Mouse (Mus musculus) stomach, embryonic 16.5 days (tissue): ENCODE measurements at regions not wholly inside any gene's neighbourhood (a gene's known extent, or its start where the extent isn't known, plus 50 kb on each side); places are given as distances from the start of the nearest gene placed in this dataset.

Experiments
- ATAC-seq: fragments of 200-750 bp; cut with Nextera tagmentation; 2 replicates; pipeline ENCODE4 v1.8.0; 2017; ENCODE audit warnings: moderate number of reproducible peaks, moderate TSS enrichment; ENCODE audit not compliant: insufficient read depth, low FRiP score
- H3K27ac ChIP-seq: fragments of 300-500 bp; sonication (generic); 2 replicates; pipeline ENCODE4 v1.5.1; 2014; ENCODE audit warnings: low read length
- H3K27me3 ChIP-seq: fragments of 300-500 bp; sonication (generic); 2 replicates; pipeline ENCODE4 v1.6.1; 2014; ENCODE audit warnings: low read length, control low read depth, mixed read lengths; ENCODE audit not compliant: control insufficient read depth, insufficient read depth
- H3K36me3 ChIP-seq: fragments of 300-500 bp; sonication (generic); 2 replicates; pipeline ENCODE4 v1.6.1; 2014; ENCODE audit warnings: low read length; ENCODE audit not compliant: control insufficient read depth, insufficient read depth
- H3K4me1 ChIP-seq: fragments of 300-500 bp; sonication (generic); 2 replicates; pipeline ENCODE4 v1.6.1; 2014; ENCODE audit warnings: low read length, control low read depth, mixed read lengths; ENCODE audit not compliant: control insufficient read depth, insufficient read depth
- H3K4me2 ChIP-seq: fragments of 300-500 bp; sonication (generic); 2 replicates; pipeline ENCODE4 v1.6.1; 2014; ENCODE audit warnings: low read depth, low read length, mixed read lengths
- H3K4me3 ChIP-seq: fragments of 300-500 bp; sonication (generic); replicated peaks from 2 replicates; pipeline ENCODE4 v1.5.1; 2014; ENCODE audit warnings: mild to moderate bottlenecking, low read length
- H3K9ac ChIP-seq: fragments of 300-500 bp; sonication (generic); 2 replicates; pipeline ENCODE4 v1.6.1; 2014; ENCODE audit warnings: low read length
- H3K9me3 ChIP-seq: fragments of 300-500 bp; sonication (generic); replicated peaks from 2 replicates; pipeline ENCODE4 v1.6.1; 2016; ENCODE audit warnings: low read length, control low read depth; ENCODE audit not compliant: control insufficient read depth
- WGBS: fragments of 180-500 bp; shearing (Covaris S2); extraction: QIAGEN DNeasy Blood & Tissue Kit; methylation state at CpG from one replicate; pipeline ENCODE4 v1.1.7; 2014; 5-methylcytosine and 5-hydroxymethylcytosine counted together

GRCm38 (mm10) chr9:68591023-68591422 lies 62.6 kb upstream of the Rora start:
- WGBS: 89% methylated on average over 8 of the region's 8 CpGs
- Histone ChIP-seq H3K4me1 (no peaks in the 10 kb centered on the region), H3K27me3 (no peaks in the 10 kb centered on the region), H3K9me3 (no peaks in the 10 kb centered on the region), H3K9ac (no peak overlapping the region), H3K27ac (no peak overlapping the region), H3K4me3 (no peak overlapping the region), H3K4me2 (no peak overlapping the region), H3K36me3 (no peaks in the 10 kb centered on the region)
- no peak for ATAC-seq

- H3K27me3 ChIP-seq: no peaks in the 10 kb centered on the region
- WGBS: 81% methylated on average over 3 of the region's 3 CpGs
- no peak for ATAC-seq
- H3K4me1 ChIP-seq: no peaks in the 10 kb centered on the region
- no peak overlapping the region for H3K27ac ChIP-seq
- no peaks in the 10 kb centered on the region for H3K9me3 ChIP-seq
- H3K4me2 ChIP-seq: no peak overlapping the region
- H3K4me3 ChIP-seq: no peak overlapping the region
- no peaks in the 10 kb centered on the region for H3K36me3 ChIP-seq
- H3K9ac ChIP-seq: no peak overlapping the region
These were observed 60.6 kb upstream of the Rora start for GRCm38 (mm10) chr9:68592976-68593375.

DNA sequence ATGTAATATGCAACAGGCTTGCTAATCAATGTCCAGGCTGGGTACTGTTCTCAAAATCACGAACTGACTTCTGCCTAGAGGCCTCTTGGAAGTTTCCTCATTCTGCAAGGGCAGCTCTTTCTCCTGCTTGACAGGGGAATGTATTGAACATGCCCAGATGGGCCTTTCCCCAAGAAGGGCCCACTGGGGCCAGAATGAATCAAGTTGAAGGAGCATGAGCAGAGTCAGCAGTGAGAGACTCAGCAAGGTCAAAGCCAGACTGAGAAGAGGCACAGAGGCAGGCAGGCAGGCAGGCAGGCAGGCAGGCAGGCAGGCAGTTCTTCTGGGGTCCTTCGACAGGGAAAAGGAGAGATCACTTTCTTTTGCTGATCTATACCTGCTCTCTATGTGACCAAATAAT lies 59.0 kb upstream of the Rora start:
- H3K27me3 ChIP-seq: no peaks in the 10 kb centered on the region
- no peak for ATAC-seq
- WGBS: 48% methylated on average over 2 of the region's 2 CpGs
- no peak overlapping the region for H3K27ac ChIP-seq
- no peaks in the 10 kb centered on the region for H3K4me1 ChIP-seq
- no peak overlapping the region for H3K9ac ChIP-seq
- H3K36me3 ChIP-seq: no peaks in the 10 kb centered on the region
- no peak overlapping the region for H3K4me2 ChIP-seq
- no peak overlapping the region for H3K4me3 ChIP-seq
- H3K9me3 ChIP-seq: no peaks in the 10 kb centered on the region
